Mouse (Mus musculus): ENCODE results near the gene Kmt2e.

- TF ChIP-seq POLR2A (IDR thresholded peaks at IDR 0.05; ENCODE audit: low read depth, low read length) (no peak), CTCF (IDR thresholded peaks at IDR 0.05; ENCODE audit: extremely low read depth, insufficient read length, insufficient replicate concordance, low read depth, low read length) (no peak)
Measured at GRCm38 (mm10) chr5:23511456-23511855, 77.2 kb downstream of the Kmt2e start.
